Mouse (Mus musculus) thymus, adult 2 months (tissue): Measurements from ENCODE around the gene Atp1a2. TPM values are rescaled to one million over a fixed set of nuclear protein-coding genes. Genes with fewer than 3 reads are reported as not detected.

ENCODE experiments used
- DNase-seq: peaks from one replicate; pipeline ENCODE4 v3.0.0; 2021
- H3K27ac ChIP-seq: fragments of 200-500 bp; 2 replicates; pipeline ENCODE4 v1.5.1; 2012; ENCODE audit warnings: low read length, control low read depth; ENCODE audit not compliant: control insufficient read depth, insufficient read depth
- H3K27me3 ChIP-seq: fragments of 200-500 bp; 2 replicates; pipeline ENCODE4 v1.6.1; 2012; ENCODE audit warnings: mild to moderate bottlenecking, low read length, moderate library complexity, mixed read lengths; ENCODE audit not compliant: control insufficient read depth, insufficient read depth
- H3K36me3 ChIP-seq: fragments of 200-500 bp; 2 replicates; pipeline ENCODE4 v1.6.1; 2012; ENCODE audit warnings: mild to moderate bottlenecking, low read length, moderate library complexity; ENCODE audit not compliant: control insufficient read depth, insufficient read depth
- H3K4me1 ChIP-seq: fragments of 200-500 bp; replicated peaks from 2 replicates; pipeline ENCODE4 v1.6.1; 2012; ENCODE audit warnings: low read length; ENCODE audit not compliant: control insufficient read depth, insufficient read depth
- H3K4me3 ChIP-seq: fragments of 200-500 bp; 2 replicates; pipeline ENCODE4 v1.5.1; 2012; ENCODE audit warnings: mild to moderate bottlenecking, low read length, control low read depth, moderate library complexity; ENCODE audit not compliant: control insufficient read depth, insufficient read depth
- CTCF ChIP-seq: fragments of 200-500 bp; IDR thresholded peaks from 2 replicates; pipeline ENCODE4 v1.5.1; 2012; ENCODE audit warnings: mild to moderate bottlenecking, control low read depth, low read length, moderate library complexity, borderline replicate concordance; ENCODE audit not compliant: control insufficient read depth, poor library complexity, insufficient read depth; ENCODE audit errors: extremely low read depth
- POLR2A ChIP-seq: fragments of 200-500 bp; IDR thresholded peaks from 2 replicates; pipeline ENCODE4 v1.6.1; 2012; ENCODE audit warnings: mild to moderate bottlenecking, low read length, control low read depth, moderate library complexity; ENCODE audit not compliant: control insufficient read depth, poor library complexity, insufficient read depth; ENCODE audit errors: extremely low read depth
- WGBS: fragments of 180-500 bp; shearing (Covaris S2); methylation state at CpG from one replicate; pipeline ENCODE4 v1.1.7; 2018; 5-methylcytosine and 5-hydroxymethylcytosine counted together
- polyA plus RNA-seq: library from polyadenylated mRNA; depleted of rRNA; stranded (reverse); fragments of >200 nt; gene quantifications from 2 replicates; pipeline ENCODE4 v1.2.3, GENCODE M21; 2012

Gene Atp1a2
- polyA plus RNA-seq, 1 experiment: 28.5 TPM

- DNase-seq: no peak
- Histone ChIP-seq H3K4me3 (no peak overlapping the region), H3K4me1 (no peaks in the 10 kb centered on the region), H3K36me3 (no peaks in the 10 kb centered on the region), H3K27ac (no peak overlapping the region), H3K27me3 (no peaks in the 10 kb centered on the region)
- WGBS: 95% methylated on average over 11 of the region's 11 CpGs
- TF ChIP-seq POLR2A (no peak), CTCF (no peak)
These were observed 8.8 kb downstream of the Atp1a2 start for GRCm38 (mm10) chr1:172288900-172289616.

- Histone ChIP-seq H3K27me3 (no peaks in the 10 kb centered on the region), H3K27ac (no peak overlapping the region), H3K4me3 (no peak overlapping the region), H3K4me1 (no peaks in the 10 kb centered on the region), H3K36me3 (no peaks in the 10 kb centered on the region)
- DNase-seq: no peak
- WGBS: 59% methylated on average over 5 of the region's 5 CpGs
- TF ChIP-seq CTCF: no peak
- TF ChIP-seq POLR2A: no peak
These were observed 11.1 kb downstream of the Atp1a2 start for GRCm38 (mm10) chr1:172286740-172287139.

- Histone ChIP-seq H3K27ac (no peak overlapping the region), H3K36me3 (no peaks in the 10 kb centered on the region), H3K4me3 (no peak overlapping the region), H3K27me3 (no peaks in the 10 kb centered on the region), H3K4me1 (no peaks in the 10 kb centered on the region)
- WGBS: 97% methylated on average over 14 of the region's 14 CpGs
- no peak for TF ChIP-seq POLR2A
- TF ChIP-seq CTCF: no peak
- no peak for DNase-seq
These were observed 13.6 kb downstream of the Atp1a2 start for GRCm38 (mm10) chr1:172284221-172284620.

GRCm38 (mm10) chr1:172283073-172283472 lies 14.8 kb downstream of the Atp1a2 start:
- WGBS: 96% methylated on average over 6 of the region's 6 CpGs
- H3K27ac ChIP-seq: no peak overlapping the region
- no peak overlapping the region for H3K4me3 ChIP-seq
- no peak for TF ChIP-seq POLR2A
- no peak for DNase-seq
- H3K27me3 ChIP-seq: no peaks in the 10 kb centered on the region
- no peaks in the 10 kb centered on the region for H3K36me3 ChIP-seq
- H3K4me1 ChIP-seq: no peaks in the 10 kb centered on the region

GRCm38 (mm10) chr1:172281522-172282254 lies 16.2 kb downstream of the Atp1a2 start:
- peaks cover 5% of the 10 kb centered on the region; the same call in 1 of the 2 replicates for H3K4me1 ChIP-seq
- H3K36me3 ChIP-seq: no peaks in the 10 kb centered on the region
- TF ChIP-seq CTCF (no peak), POLR2A (no peak)
- DNase-seq: no peak
- H3K4me3 ChIP-seq: no peak overlapping the region
- H3K27me3 ChIP-seq: no peaks in the 10 kb centered on the region
- 92% methylated on average over 10 of the region's 10 CpGs for WGBS
- no peak overlapping the region for H3K27ac ChIP-seq

GRCm38 (mm10) chr1:172279768-172280509 lies 17.9 kb downstream of the Atp1a2 start:
- Histone ChIP-seq H3K36me3 (no peaks in the 10 kb centered on the region), H3K27ac (no peak overlapping the region), H3K4me3 (no peak overlapping the region), H3K4me1 (peaks cover 9% of the 10 kb centered on the region), H3K27me3 (no peaks in the 10 kb centered on the region)
- DNase-seq: no peak
- TF ChIP-seq CTCF (no peak), POLR2A (no peak)
- WGBS: 91% methylated on average over 16 of the region's 16 CpGs
